Comparison of ENCODE assay signal across 7 mouse cellular contexts in the genomic region with DNA sequence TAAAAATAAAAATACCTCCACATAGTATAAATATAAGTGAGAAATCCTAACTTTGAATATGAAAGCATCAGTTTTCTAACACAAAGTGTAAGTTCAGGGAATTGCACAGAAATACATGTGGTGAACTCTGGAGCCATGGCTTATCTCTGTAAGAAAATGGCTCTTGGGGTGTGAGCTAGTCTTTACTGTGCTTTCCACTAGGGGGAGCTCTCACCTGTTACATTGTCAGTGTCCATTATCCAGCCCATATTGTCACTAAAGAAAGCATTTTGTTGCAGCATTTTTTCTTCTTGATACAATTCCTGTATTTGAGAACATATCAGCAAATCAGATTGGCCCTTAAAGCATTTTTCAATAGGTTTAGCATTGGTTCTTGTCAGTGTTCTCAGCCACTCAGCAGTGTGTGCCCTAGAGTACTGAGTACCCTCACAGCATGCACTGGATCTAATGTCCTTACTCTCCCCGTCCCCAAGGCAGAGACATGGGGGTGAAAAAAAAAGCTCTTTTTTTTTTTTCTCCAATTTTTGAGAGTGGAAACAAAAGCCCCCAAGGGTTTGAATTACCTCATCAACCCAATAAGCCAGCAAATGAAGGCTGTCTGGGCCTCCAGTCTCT. TPM values are rescaled to one million over a fixed set of nuclear protein-coding genes. Genes with fewer than 3 reads are reported as not detected.
A peak's percentile ranks its signal among the peaks of the same experiment; 100 is the strongest.
DNase-seq lines count a peak whose midpoint lies in the region; ATAC-seq and TF ChIP-seq lines count a peak whose summit lies in the region.

No protein-coding gene starts in this region.

- H3K4me3 ChIP-seq in forebrain, embryonic 13.5 days = no peak overlapping the region
- no peak overlapping the region for H3K4me3 ChIP-seq in intestine, postnatal 0 days (ENCODE audit: low read depth, low read length)
- no peak overlapping the region for H3K4me3 ChIP-seq in liver, embryonic 14.5 days (ENCODE audit: insufficient read depth in 1 of 2, low read depth in 2 of 2, low read length in 2 of 2)

- no peak overlapping the region for H3K27ac ChIP-seq in forebrain, embryonic 13.5 days
- H3K27ac ChIP-seq in intestine, postnatal 0 days (ENCODE audit: low read depth, low read length) = no peak overlapping the region
- H3K27ac ChIP-seq in liver, embryonic 14.5 days = no peak overlapping the region

- peak; percentile 39 for DNase-seq in 3134 (ENCODE audit: extremely low read depth, insufficient read length, low spot score)
- DNase-seq in 3T3-L1 (ENCODE audit: low read depth, low spot score) = peak; percentile 89
- peak; percentile 63 for DNase-seq in c-Kit-negative CD71-positive TER-119-positive erythroid progenitor cells, embryonic 14.5 days (ENCODE audit: low read depth, low spot score)
- DNase-seq in liver, embryonic 14.5 days (ENCODE audit: low read depth in 3 of 3, low spot score in 3 of 3) = peak; percentile 53 to 57 (median 55)
- DNase-seq in retina, adult 2 months (ENCODE audit: low read depth, low spot score) = peak; percentile 65

- no peak for TF ChIP-seq EP300 in liver, embryonic 14.5 days (IDR thresholded peaks at IDR 0.05; ENCODE audit: low read depth)

- H3K4me1 ChIP-seq in forebrain, embryonic 13.5 days = no peaks in the 10 kb centered on the region
- H3K4me1 ChIP-seq in intestine, postnatal 0 days (replicated peaks; ENCODE audit: control insufficient read depth, insufficient read depth, low read length) = no peaks in the 10 kb centered on the region
- peaks cover 2% of the 10 kb centered on the region in 2 experiments; a peak in 3 of 4 replicates for H3K4me1 ChIP-seq in liver, embryonic 14.5 days (replicated peaks; ENCODE audit: control insufficient read depth in 2 of 2, insufficient read depth in 2 of 2, low read length in 1 of 2)

- H3K9ac ChIP-seq in forebrain, embryonic 13.5 days = no peak overlapping the region
- H3K9ac ChIP-seq in intestine, postnatal 0 days (ENCODE audit: low read depth, low read length) = no peak overlapping the region
- H3K9ac ChIP-seq in liver, embryonic 14.5 days (replicated peaks) = no peak overlapping the region

- H3K27me3 ChIP-seq in forebrain, embryonic 13.5 days = no peaks in the 10 kb centered on the region
- no peaks in the 10 kb centered on the region for H3K27me3 ChIP-seq in intestine, postnatal 0 days (replicated peaks; ENCODE audit: control insufficient read depth, insufficient read depth, low read length)
- H3K27me3 ChIP-seq in liver, embryonic 14.5 days (ENCODE audit: control insufficient read depth, insufficient read depth, low read length) = no peaks in the 10 kb centered on the region

- peak; percentile 70 for ATAC-seq in forebrain, embryonic 13.5 days
- peak; percentile 62; the same call in 1 of the 2 replicates for ATAC-seq in intestine, postnatal 0 days
- peak; percentile 55; the same call in 1 of the 2 replicates for ATAC-seq in liver, embryonic 14.5 days (ENCODE audit: insufficient read depth)

- peak; percentile 89 for TF ChIP-seq CTCF in intestine, postnatal 0 days (IDR thresholded peaks at IDR 0.05; ENCODE audit: low read depth)
- peak; percentile 81 for TF ChIP-seq CTCF in liver, embryonic 14.5 days (IDR thresholded peaks at IDR 0.05; ENCODE audit: low read depth)

- no peak overlapping the region for H3K4me2 ChIP-seq in forebrain, embryonic 13.5 days
- no peak overlapping the region for H3K4me2 ChIP-seq in intestine, postnatal 0 days (replicated peaks; ENCODE audit: low read depth)
- H3K4me2 ChIP-seq in liver, embryonic 14.5 days (ENCODE audit: low read depth) = no peak overlapping the region

- 28% methylated on average over 1 of the region's 1 CpGs for WGBS in forebrain, embryonic 13.5 days
- 65% methylated on average over 1 of the region's 1 CpGs for WGBS in intestine, postnatal 0 days
- 48% methylated on average over 1 of the region's 1 CpGs for whole genome bisulfite sequencing in liver, embryonic 14.5 days (ENCODE audit: insufficient replicate concordance)

- H3K36me3 ChIP-seq in forebrain, embryonic 13.5 days (ENCODE audit: poor library complexity, severe bottlenecking) = peaks cover 40% of the 10 kb centered on the region
- H3K36me3 ChIP-seq in intestine, postnatal 0 days (ENCODE audit: control insufficient read depth, insufficient read depth) = peaks cover 16% of the 10 kb centered on the region; the same call in 1 of the 2 replicates
- H3K36me3 ChIP-seq in liver, embryonic 14.5 days (replicated peaks; ENCODE audit: control insufficient read depth, insufficient read depth, low read depth) = no peaks in the 10 kb centered on the region

- H3K9me3 ChIP-seq in forebrain, embryonic 13.5 days (replicated peaks) = no peaks in the 10 kb centered on the region
- H3K9me3 ChIP-seq in intestine, postnatal 0 days (ENCODE audit: control insufficient read depth) = no peaks in the 10 kb centered on the region
- H3K9me3 ChIP-seq in liver, embryonic 14.5 days (ENCODE audit: control insufficient read depth, low read length) = no peaks in the 10 kb centered on the region

RNA-seq across cellular contexts. Expression of a gene that starts 6.7 kb away (rescaled TPM):
- 55.4 and 57.9 TPM in 2 replicates for polyA plus RNA-seq in forebrain, embryonic 13.5 days (2015; fragmentation: Nextera tagmentation; extraction: Ambion mirVana)
- polyA plus RNA-seq in intestine, postnatal 0 days (2015; fragmentation: Nextera tagmentation; extraction: Ambion mirVana) = 25.8 and 30.8 TPM in 2 replicates
- 2.2 and 5.7 TPM in 2 replicates for polyA plus RNA-seq in liver, embryonic 14.5 days (2012; rRNA removed)
- 15.5 and 16.7 TPM in 2 replicates for polyA plus RNA-seq in liver, embryonic 14.5 days (2014; fragmentation: Nextera tagmentation; extraction: Ambion mirVana)

RNA-seq across cellular contexts. Expression of a gene that starts 6.9 kb away (rescaled TPM):
- polyA plus RNA-seq in forebrain, embryonic 13.5 days (2015; fragmentation: Nextera tagmentation; extraction: Ambion mirVana) = 191 and 222 TPM in 2 replicates
- polyA plus RNA-seq in intestine, postnatal 0 days (2015; fragmentation: Nextera tagmentation; extraction: Ambion mirVana) = 182 and 204 TPM in 2 replicates
- polyA plus RNA-seq in liver, embryonic 14.5 days (2012; rRNA removed) = 39.9 and 89.7 TPM in 2 replicates
- 99.9 and 102 TPM in 2 replicates for polyA plus RNA-seq in liver, embryonic 14.5 days (2014; fragmentation: Nextera tagmentation; extraction: Ambion mirVana)

Comparison
In these comparisons a context has a peak if more than half of its experiments do, and no peak if none do; other contexts are left out.
1. DNase-seq: peak in every context shown above with its lines; median percentile 89 in 3T3-L1; 65 in retina, adult 2 months; 63 in c-Kit-negative CD71-positive TER-119-positive erythroid progenitor cells, embryonic 14.5 days; 55 in liver, embryonic 14.5 days; 39 in 3134.